Mouse (Mus musculus): ENCODE results near the gene Csnk1g2.
"Not testable (repeated sequence)": the region's sequence is repeated elsewhere in the genome, so short reads cannot be mapped to it uniquely, and the experiment has no call there.

Csnk1g2 gene

DNA sequence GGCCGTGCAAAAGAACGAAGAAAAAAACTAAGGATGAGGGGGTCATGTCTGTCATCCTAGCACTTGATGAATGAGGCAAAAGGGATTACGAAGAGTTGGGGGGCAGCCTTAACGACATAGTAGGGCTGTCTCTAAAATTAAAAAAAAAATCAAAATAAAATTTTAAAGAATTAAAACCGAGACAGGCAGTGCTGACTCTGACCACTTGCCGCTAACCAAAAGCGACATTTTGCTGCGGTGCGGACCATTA is 1.0 kb upstream of the Csnk1g2 start:
- intact Hi-C loops (cut with DNase I), result loop anchor here (5.0 kb wide), 1 partner anchor 44 kb away; the partner anchor contains the start of gene Klf16

DNA sequence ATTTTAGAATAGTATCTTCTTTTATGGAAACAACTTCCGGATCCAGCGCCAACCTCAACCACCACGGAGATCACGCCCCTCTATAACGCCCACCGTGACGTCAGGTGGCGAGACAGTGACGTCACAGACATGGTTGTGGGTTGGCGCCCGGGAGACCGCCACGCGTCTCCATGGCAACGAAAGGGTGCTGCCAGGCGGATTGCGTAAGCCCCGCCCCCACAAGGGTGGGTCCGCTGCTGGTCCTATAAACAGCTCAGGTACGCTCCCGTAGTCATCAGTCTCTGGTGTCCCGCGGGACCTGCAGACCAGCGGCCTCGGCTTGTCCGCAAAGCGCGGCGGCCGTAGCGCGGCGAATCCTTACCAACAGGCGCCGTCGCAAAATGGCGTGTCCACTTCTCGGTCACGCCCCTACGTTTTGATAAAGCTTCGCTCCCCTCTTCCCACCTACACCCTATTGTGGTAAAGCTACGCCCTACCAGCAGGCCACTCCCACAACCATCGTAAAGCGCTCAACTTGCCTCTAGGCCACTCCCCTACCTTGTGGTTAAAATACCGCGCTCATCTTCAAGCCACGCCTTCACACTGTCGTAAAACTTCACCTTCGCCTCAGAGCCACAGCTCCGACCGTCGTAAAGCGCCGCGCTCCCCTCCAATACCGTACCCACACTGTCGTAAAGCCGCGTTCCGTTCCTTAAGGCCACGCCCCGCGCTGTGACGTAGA is 538 bp upstream of the Csnk1g2 start:
- intact Hi-C loops (cut with DNase I), result loop anchor here (5.0 kb wide), 1 partner anchor 45 kb away; the partner anchor contains the start of gene Klf16

DNA sequence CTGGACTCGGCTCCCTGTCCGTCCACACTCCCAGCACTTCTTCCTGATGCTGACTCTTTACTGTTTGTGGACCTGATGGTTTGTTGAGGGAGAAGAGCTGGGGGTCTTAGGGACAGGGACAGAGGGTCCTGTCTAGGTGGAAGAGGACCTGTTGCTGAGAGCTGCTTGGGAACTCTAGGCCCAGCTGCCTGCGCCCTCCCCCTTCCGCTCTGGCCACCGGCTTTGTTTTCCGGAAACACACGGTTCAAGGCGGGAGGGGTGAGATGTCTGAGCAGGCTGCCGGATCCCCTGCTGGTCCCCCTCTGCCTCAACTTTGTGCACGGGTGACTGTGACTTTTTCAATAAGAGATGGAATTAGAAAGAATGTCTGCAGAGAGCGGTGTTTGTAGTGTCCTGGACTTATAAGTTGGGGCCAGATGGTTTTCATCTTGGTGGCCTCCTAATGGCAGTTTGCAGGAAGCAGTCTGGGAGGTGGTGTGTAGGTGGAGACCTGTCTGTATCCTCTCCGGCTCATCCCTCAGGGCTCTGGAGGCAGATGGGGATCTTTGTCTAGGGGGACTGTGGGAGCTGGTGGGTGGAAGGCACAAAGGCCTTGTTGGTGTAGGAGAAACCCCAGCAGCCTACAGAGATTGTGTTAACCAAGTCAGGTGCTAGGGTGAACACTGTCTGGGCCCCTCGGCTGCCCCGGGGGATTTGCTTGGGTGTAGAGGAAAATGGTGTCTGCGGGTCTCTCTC is 986 bp downstream of the Csnk1g2 start:
- intact Hi-C loops (cut with DNase I), result loop anchor here (5.0 kb wide), 1 partner anchor 46 kb away; the partner anchor contains the start of gene Klf16

DNA sequence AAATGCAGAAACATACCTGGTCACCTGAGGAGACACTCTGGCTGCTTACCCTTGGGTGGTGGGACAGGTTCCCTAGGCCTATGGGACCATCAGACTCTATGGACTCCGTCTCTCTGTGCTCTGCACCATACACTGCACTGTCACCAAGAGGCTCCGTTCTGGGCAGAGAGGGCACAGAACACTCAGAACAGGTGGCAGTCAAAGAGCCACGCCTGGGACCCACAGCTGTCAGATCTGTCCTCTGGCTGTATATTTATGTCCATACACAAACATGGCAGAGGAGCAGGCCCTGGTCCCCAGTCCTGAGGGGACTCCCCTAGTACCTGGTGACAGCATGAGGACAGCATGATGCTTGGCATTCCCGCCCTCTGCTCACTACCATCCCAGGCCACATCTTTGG is 3.1 kb downstream of the Csnk1g2 start:
- intact Hi-C loops (cut with DNase I), result no loop called here

DNA sequence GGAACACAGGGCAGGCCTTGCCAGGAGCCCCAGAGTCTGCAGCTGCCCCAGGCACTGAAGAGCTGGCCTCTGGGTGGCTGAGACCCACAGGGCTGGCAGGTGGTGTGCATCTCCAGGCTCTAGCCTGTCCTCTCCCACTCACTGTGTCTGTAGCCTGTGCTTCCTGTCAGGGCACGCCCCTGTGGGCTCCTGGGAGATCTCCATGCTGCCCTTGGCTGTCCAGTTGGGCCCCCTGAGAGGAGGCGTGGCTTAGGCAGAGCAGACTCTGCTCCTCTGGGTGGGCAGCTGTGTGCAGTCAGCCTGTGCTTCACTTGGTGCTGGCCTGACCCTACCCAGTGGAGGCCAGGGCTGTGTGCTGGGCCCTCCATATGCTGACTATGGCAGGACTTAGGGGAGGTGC is 5.0 kb downstream of the Csnk1g2 start:
- intact Hi-C loops (cut with DNase I), result no loop called here

DNA sequence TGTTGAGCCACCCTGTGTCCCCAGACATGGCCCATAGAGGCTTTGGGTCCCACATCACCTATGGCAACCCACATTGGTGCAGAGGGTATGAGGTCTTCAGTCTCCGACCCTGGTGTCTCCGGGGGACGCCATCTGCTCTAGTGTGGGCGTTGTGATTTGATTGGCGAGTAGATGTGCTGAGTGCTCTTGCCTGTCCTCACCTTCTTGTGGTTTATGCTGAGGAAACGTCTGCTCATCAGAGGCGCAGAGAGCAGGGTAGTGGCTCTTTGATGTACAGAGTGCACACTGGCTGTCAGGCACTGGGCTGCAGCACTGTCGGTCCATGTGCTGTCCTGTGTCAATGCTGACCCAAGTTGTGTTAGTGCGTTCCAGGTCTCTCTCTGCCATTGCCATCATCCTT is 6.3 kb downstream of the Csnk1g2 start:
- intact Hi-C loops (cut with DNase I), result no loop called here

DNA sequence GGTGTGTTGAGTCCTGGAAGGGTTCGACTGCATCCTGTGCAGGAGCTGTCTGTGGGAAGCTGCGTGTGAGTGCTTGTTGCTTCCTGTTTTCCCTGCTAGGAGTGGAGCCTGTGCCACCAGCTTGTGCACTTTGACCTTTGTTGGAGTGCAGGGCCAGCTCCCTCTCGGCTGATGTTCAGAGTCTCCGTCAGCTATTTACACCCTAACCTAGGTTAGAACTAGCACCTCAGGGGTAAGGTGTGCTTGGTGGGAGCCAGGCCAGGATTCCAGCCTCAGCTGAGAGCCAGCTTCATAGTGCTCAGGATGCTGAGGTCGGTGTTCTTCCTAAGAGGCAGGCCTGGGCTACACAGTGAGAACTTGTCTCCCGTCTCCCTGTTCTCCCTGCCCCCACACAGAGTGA is 12.7 kb downstream of the Csnk1g2 start:
- intact Hi-C loops (cut with DNase I), result no loop called here

DNA sequence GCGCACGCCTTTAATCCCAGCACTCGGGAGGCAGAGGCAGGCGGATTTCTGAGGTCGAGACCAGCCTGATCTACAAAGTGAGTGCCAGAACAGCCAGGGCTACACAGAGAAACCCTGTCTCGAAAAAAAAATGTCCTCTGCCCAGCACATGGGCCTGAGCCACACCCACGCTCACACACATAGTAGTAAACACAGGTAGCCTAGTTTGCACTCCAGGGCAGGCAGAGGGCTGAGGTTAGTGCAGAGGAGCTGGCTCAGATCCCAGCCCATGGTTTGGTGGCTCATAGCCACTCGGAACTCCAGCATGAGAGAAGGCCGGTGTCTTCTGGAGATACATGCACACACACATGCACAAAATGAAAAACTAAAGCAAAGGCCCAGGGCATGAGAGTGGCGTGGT is 24.3 kb downstream of the Csnk1g2 start:
- intact Hi-C loops (cut with DNase I), result no loop called here

DNA sequence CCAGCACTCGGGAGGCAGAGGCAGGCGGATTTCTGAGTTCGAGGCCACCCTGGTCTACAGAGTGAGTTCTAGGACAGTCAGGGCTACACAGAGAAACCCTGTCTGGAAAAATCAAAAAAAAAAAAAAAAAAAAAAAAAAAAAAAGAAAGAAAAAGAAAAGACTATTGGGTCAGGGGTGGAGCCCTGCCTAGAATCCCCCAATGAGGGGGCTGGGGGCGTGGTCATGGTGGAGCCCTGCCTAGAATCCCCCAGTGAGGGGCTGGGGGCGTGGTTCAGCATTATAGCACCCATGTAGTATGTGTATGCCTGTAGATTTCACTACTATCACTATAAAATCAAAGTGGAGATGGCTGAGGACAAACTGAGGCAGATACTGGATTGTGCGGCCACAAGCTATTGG is 27.3 kb downstream of the Csnk1g2 start:
- intact Hi-C loops (cut with DNase I), result not testable (repeated sequence)

DNA sequence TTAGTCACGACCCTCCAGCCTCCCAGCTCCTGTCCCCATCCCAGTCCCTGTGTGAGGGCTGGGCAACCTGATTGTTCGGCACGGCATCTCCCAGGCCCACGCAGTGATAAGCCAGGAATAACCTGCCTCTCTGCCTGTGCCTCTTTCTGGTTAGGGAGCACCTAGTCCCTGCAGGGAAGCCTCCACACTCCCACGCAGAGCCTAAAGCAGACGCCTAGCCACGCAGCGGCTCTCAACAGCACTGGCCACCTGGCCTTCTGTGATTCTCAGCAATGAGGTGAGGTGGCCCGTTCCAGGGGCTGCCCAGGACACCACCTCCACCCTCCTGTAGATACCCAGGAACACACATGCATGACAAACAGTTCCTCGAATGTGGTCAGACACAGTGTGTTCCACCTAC is 27.8 kb downstream of the Csnk1g2 start:
- intact Hi-C loops (cut with DNase I), result no loop called here

DNA sequence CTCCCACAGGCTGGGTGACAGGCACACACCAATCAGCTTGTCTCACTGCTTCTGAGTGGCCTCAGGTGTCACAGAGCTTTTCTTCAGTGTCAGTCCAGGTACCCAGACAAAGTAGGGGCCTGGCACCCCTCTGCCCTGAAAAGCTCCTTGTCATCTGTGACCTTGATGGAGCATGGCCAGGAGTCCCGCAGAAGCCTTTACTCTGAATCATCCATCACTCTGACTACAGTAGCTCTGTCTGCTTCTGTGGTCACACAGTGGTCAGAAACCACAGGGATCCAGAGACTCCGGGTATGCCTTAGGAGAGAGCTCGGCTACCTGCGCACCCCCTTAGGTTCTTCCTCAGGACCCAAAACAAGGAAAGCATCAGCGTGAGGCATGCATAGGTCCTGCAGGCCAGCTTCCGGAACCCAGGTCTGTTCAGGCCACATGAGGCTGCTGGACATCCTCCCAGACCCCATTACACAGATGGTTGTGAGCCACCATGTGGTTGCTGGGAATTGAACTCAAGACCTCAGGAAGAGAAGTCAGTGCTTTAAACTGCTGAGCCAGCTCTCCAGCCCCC is 30.6 kb downstream of the Csnk1g2 start:
- intact Hi-C loops (cut with DNase I), result no loop called here

DNA sequence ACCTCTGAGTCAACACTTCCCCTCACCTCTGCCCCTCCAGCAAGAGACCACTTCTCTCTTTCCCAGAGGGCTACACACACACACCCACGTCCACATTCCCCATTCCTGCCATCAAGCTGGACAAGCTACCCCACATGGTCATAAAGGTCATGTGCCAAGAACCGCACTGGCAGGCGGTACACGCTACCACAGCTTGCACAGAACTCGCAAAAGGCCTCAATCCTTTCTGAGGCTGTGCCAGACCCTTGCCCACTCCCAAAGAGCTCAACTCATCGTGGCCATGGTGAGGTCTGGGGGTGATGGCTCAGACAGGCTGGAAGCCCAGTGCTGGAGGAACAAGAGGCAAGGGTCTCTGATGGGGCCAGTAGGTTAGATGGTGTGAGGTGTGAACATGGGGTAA is 32.2 kb downstream of the Csnk1g2 start:
- intact Hi-C loops (cut with DNase I), result loop anchor here (5.0 kb wide), 1 partner anchor 48 kb away; the partner anchor contains the start of gene Gm49322

DNA sequence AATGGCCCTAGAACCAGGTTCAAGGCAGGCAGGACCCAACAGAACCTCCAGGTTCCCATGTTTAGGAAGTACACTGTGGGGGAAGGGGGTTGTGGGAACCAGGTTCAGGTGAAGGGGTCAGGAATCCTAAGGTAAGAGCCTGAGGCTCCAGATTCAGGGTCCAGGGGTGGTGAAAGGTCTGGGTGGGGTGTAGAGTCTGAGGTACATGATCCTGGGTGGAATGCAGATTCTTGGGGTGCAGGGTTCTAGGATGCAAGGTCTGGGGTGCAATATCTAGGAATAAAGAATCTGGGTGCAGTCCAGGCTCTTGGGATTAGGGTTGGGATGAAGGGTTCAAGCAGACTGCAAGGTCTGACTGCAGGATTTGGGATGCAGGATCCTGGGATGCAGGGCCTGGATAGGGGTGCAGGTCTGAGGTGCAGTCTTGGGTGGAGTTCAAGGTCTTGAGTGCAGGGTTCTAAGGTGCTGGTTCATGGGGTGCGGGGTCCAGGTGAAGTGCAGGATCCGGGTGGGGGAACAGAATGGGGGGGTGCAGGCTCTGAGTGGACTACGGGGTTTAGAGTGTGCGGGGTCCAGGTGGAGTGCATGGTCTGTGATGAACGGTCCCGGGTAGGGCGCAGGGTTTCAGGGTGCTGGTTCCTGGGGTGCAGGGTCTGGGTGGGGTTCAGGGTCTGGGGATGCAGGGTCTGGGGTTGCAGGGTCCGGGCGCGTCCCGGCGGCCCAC is 32.9 kb downstream of the Csnk1g2 start:
- intact Hi-C loops (cut with DNase I), result loop anchor here (5.0 kb wide), 1 partner anchor 48 kb away; the partner anchor contains the start of gene Gm49322

DNA sequence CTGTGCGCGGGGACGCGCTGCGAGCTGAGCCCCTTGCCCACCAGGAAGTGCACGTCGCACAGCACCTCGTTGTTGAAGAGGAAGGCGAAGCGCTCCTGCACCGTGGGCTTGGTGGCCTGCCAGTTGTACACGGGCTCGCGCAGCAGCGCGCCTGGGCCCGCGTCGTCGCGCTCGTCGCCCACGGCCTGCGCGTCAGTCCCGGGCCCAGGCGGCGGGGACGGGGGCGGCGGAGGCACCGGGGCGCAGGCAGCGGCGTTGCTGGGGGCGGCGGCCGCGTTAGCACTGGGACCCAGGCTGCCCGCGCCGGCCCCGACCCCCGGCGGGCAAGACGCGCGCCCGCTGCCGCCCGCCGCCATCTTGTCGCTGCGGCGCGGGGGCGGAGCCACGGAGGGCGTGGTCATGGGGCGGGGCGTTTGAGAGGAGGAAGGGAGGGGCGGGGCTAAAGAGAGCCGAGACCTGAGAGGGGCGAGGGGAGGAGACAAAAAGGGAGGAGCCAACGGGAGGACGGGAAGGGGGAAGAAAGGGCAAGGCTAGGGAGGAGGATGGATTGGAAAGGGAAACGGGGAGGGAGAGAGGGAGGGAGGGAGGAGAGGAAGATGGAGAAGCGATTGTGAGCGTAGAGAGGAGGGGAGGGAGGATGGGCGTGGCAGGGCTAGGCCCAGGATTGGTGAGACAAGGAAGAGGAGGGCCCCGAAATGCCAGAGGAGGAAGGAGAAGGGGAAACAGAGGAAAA is 33.7 kb downstream of the Csnk1g2 start:
- intact Hi-C loops (cut with DNase I), result loop anchor here (5.0 kb wide), 1 partner anchor 49 kb away; the partner anchor contains the start of gene Gm49322

DNA sequence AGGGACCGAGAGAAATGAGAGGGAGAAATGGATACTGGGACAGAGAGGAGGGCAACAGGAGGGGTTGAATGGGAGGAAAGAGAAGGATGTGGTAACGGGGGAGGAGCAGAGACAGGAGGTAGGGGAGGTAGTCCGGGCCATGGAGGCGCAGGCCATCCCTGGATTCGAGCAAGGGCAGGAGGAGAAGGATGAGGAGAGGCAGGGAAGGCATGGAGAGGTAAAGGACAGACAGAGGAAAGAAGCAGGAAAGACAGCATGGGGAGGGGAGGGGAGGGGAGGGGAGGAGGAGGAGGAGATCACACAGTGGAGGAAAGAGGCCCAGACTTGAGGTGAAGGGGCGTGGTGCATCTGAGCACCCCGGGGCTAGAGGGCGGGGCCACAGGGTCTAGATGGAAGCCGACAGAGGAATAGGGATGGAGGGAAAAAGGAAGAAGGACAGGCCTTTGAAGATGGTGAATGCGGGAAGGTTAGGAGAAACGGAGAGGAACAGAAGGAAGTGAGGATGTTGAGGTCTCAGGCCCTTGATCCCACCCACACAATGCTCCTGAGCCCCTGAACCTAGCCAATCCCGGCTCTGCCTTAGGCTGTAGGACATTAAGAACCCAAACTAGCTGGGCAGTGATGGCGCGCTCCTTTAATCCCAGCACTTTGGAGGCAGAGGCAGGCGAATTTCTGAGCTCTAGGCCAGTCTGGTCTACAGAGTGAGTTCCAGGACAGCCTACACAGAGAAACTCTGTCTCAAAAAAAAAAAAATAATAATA is 34.4 kb downstream of the Csnk1g2 start, which contains the start of gene Btbd2:
TSS of gene Btbd2 (minus strand) at position 209 of the 761 bp plus-strand sequence.
- intact Hi-C loops (cut with DNase I), result loop anchor here (5.0 kb wide), 1 partner anchor 50 kb away; the partner anchor contains the start of gene Gm49322

DNA sequence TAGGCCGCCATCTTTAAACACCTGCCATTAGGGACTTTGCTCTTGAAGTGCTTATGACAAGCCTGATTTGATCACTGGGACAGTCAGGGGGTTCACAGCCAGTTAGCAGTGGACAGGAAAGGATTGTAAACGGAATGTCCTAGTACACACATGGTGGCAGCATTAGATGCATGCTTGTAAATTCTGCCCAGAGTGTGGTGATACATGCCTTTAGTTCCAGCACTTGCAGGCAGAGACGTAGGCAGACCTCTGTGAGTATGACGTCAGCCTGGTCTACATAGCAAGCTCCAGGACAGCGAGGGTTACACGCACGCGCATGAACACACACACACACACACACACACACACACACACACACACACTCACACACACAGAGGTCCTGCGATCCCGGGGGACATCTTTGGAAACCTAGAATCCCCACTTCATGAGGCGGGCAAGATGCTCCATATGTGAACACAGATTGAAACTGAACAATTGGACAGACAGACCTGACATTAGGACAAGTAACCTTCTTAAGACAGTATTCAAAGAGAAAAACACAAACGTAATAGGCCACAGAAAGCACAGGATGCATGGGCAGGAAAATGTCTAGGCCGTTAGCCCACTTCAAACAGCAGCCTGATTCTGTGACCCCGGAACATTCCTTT is 35.7 kb downstream of the Csnk1g2 start:
- intact Hi-C loops (cut with DNase I), result loop anchor here (2.0 to 5.0 kb wide), 2 partner anchors 28 to 51 kb away; partner anchors contain the start of gene Gm49322

DNA sequence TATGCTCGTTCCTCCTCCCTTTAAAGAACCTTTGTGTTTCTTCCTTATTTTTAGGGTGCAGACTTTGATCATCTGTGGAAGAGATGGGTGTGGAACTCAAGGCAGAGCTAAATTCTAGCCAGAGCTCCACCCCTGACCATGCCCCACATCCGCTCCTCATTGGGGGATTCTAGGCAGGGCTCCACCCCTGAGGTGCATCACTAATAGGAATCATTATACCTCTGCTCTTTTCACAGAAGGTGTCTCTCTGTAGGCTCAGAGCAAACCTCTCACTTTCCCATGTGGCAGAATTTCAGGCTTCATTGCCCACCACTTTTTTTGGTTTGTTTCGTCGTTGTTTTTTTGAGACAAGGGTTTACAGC is 36.2 kb downstream of the Csnk1g2 start:
- intact Hi-C loops (cut with DNase I), result loop anchor here (2.0 to 5.0 kb wide), 2 partner anchors 28 to 52 kb away; partner anchors contain the start of gene Gm49322

DNA sequence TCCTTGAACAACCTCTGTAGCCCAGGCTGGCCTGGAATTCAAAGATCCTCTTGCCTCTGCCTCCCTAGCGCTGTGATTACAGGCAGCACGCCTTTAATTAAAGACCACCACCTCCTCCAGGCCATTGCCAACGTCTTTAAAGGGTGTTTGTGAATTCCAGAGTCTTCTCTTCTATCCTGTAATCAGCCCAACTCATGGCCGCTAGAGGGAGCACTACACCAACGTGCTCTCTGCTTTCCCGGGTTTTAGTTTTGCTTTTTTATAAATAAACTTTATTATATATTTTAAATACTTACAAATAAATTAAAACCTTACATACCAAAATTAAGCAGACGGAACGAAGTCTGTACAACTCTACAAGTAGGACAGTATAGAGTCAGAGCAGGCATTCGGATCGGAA is 36.6 kb downstream of the Csnk1g2 start:
- intact Hi-C loops (cut with DNase I), result loop anchor here (2.0 to 5.0 kb wide), 2 partner anchors 28 to 52 kb away; partner anchors contain the start of gene Gm49322

DNA sequence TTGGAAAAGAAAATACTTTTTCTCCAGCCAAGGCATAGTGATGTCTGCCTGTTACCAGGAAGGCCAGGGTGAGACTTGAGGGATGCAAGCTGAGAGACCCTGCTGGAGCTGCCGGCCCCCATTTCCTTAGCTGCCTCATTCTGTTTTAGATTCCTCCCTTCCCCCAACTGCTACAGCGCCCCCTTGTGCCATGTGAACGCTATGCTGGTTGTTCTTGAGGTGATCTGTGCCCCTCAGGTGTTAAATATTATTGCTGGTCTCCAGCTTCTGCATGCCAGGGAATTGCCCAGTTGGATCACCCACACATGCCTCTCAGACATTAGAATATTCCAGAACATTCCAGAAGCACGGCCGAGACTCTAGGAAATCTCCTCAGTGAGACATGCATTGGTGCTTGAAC is 38.5 kb downstream of the Csnk1g2 start:
- intact Hi-C loops (cut with DNase I), result no loop called here
